Mouse (Mus musculus) liver, postnatal 0 days (tissue): ENCODE measurements around the gene Hspb2.

Source experiments
- CTCF ChIP-seq: sonication (generic); IDR thresholded peaks from 2 replicates; pipeline ENCODE4 v1.5.1; 2016; ENCODE audit warnings: antibody characterized with exemption, low read depth
- EP300 ChIP-seq: IDR thresholded peaks from 2 replicates; pipeline ENCODE4 v1.6.1; 2016; ENCODE audit warnings: antibody characterized with exemption, low read depth, mild to moderate bottlenecking

GRCm38 (mm10) chr9:50751323-50751722, 831 bp downstream of the Hspb2 start, which contains the start of gene Cryab:
- TF ChIP-seq EP300 (no peak), CTCF (no peak)
